Mouse (Mus musculus) heart, adult 18-20 months (tissue): ENCODE data around the gene Slc4a1. TPM values are rescaled to one million over a fixed set of nuclear protein-coding genes. Genes with fewer than 3 reads are reported as not detected.

Source experiments
- DNase-seq, 2 experiments: peaks; one replicate each; pipeline ENCODE4 v3.0.0; 2021 to 2022; ENCODE audit warnings: mixed read lengths in 1 of 2
- total RNA-seq, 2 experiments: library from RNA; stranded (reverse); gene quantifications; 2 replicates each; pipeline ENCODE4 v1.2.3; 2021

Gene Slc4a1
- total RNA-seq, 2 experiments from 2014 or later = 1.4 to 2.3 TPM

DNA sequence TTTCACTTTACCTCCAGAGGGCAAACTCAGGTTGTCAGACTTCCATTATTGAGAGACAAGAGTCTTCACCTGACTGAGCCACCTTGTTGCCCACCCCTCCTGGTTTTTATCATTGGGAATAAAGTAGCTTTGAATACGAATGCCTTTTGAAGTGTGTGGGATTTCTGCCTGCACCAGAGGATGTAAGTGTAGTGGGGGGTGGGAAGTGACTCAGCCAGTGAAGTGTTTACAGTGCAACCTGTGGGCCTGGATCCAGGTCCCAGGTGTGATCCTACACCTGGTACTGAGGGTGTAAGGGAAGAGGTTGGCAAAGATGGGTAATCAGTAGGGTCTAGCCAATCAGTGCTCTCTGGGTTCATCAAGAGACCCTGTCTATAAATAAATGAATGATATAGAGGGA is 42.5 kb downstream of the Slc4a1 start:
- no peak for DNase-seq

DNA sequence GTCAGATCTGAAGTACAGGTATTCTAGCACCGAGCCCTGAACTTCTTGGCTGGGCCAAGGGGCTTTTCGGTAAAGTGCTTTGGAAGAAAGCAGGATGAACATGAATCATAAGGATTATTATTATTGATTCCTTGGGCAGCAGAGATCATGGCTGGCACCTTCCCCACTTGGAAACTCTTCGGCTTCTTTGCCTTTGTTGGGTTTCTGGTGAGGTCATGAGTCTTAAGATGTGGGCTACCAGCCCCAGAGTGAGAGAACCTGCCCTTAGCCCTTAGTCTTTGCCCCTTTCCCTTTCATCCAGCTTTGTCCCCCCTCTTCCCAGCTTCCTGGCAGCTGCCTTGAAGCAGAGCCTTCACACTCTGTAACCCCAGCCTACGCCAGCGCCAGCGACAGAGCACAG is 44.1 kb downstream of the Slc4a1 start:
- DNase-seq = no peak

DNA sequence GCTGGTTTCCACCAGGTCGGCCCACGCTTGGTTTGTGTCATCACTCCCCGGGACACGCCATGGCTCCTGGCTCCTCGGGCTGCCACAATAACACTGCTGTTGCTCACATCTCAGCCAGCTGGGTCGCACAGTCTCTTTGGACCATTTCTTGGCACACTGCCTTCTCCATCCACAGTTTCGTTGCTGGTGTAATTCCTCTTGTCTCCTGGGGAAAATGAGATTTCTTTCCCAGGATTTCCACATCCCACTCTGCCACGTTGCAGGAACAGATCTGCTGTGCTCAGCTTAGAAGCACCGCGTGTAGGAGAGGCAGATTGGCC is 45.4 kb downstream of the Slc4a1 start:
- peak; percentile 88 to 91 for DNase-seq

DNA sequence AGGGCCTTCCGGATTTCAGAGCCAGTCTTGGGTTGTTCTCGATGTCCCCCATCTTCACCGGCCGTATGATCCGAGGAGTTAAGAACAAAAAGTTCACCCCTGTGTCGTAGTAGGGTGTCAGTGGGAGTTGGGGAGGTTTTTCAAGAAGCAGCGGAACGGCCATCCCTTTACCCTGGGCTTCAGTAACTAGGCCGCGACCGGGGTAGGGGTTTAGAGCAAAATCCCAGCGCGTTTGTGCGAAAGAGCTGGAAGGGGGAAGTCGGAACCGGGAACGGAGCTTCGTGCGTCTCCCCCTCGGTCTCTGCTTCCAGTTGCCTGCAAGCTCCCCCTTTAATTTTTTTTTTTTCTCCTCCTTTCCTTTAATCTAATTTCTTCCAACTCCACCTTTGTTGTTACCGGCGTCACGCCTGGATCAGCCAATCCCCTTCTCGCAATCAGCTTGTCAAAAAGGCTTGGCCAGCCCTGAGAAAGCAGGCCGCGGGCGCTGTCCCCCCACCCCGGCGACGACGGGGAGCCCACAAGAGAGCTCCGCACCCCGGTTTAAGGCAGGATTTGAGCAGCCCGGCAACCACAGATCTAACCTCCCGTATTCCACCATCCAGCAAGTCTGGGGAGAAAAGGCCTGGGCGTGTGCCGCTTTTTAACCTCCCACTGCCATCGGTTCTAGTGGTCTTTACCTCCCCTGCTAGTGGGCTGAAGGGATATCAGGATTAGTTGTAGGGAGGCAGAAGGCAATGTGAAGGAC is 45.9 kb downstream of the Slc4a1 start:
- DNase-seq = peak; percentile 92 to 94

DNA sequence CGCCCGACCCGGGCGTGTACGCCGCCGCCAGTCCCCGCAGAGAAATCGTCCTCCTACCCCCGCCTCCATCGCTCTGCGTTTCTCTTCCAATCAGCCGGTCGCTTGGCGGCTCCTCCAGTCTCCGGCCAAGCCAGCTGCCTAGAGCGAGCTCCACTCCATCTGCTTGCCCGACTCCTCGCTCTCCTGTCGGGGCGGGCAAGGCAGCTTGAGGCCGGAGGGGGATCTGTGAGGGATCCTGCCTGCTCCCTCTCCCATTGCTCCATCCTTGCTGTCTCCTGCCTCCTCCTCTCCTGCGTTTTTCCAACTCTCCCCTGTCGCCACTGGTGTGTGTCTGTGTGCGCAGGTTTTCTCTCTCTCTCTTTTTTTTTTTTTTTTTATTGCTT is 46.6 kb downstream of the Slc4a1 start, which contains the start of gene Ubtf:
Gene Ubtf (minus strand): TSS at position 333 of the 383 bp plus-strand sequence.
- peak; percentile 87 to 91 for DNase-seq

DNA sequence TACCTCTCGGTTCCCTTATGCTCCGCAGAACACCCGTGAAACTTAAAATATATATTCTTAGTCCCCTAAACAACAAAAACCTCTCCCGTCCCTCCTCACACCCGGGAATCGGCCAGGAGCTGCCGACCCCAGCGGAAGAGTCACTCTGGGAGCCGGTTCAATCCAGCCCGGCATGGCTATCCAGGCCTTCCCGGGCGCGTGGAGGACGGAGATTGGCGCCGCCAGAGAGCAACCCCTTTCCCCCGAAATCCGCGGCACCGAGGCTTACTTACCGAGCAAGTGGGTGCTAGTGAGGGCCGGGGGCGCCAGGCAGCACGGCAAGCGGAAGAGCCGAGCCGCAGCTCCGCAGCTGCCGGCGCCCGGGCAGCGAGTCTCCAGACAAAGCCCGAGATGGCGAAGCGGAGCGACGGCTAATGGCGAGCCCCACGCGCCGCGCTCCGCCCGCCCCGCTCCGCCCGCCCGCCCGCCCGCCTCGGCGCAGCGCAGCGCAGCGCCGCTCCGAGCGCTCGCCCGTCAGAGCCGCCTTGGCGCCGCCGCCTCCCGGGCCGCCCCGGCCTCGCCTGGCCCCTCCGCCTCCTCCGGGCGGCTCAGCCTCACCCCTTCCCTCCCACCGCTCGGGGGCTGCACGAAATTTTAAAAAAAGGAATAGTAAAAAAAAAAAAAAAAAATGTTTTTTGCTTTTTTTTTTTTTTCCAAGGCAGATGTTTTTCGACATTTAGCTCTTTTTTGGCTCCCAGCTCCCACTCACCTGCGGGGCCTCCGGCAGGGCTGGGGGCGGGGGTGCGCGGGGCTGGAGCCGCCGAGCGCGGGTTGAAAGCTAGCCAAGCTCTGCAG is 47.2 kb downstream of the Slc4a1 start:
- peak in 1 of 2 experiments; percentile 63 for DNase-seq

DNA sequence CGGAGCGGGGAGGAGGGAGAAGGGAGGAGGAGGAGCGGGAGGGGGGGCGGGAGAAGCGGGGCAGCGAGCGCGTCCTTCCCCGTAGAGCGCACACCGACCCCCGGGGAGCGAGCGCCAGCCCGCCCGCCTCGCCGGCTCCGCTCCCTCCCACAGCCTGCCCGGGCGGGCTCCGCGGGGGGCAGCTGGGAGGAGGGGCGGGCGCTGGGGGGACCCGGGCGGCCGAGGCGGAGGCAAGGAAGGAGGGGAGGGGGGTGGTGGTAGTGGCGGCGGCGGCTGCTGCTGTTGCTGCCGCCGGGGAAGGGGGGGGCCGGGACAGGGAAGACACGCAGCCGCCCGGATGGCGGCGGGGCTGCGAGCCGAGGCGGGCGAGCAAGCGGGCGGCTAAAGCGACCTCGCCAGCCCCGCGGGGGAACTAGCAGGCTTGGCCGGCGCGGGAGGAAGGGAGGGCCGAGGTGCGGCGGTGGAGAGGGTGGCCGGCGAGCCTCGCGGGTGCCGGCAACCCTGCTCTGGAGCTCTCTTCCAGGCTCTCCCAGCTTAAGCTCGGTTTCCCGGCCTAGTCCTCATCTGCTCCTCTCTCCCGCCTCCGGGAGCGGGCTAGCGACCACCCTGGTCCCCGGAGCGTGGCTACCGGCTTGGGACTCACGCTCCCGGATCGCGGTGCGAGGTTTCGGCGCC is 48.0 kb downstream of the Slc4a1 start:
- DNase-seq = peak; percentile 80 to 87

DNA sequence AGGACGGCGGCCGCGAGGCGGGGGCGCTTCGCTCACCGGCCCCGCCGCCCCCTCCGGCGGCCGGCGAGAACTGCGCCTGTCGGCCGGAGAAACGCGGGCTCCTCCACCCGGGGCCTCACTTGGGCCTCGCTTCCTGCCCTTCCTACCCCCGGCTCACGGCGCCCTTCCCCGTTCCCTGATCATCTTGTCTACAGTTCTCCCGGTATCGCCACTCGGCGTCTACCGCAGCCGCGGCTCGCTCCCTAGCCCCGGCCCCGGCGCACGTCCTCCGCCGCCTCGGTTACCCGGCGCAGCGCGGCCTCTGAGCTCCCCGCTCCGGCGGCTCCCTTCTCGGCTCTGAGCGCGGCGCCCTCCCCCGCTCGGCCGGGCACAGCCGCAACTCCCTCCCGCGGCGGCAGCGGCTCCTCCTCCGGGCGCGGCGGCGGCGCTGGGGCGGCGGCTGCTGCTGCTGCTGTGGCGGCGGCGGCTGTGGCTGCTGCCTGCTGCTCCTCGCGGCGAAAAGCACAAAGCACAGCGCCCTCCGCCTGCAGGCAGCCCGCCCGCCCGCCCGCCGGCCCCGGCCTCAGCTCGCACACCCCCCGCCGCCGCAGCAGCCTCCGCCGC is 48.6 kb downstream of the Slc4a1 start:
- DNase-seq = peak in 1 of 2 experiments; percentile 67

DNA sequence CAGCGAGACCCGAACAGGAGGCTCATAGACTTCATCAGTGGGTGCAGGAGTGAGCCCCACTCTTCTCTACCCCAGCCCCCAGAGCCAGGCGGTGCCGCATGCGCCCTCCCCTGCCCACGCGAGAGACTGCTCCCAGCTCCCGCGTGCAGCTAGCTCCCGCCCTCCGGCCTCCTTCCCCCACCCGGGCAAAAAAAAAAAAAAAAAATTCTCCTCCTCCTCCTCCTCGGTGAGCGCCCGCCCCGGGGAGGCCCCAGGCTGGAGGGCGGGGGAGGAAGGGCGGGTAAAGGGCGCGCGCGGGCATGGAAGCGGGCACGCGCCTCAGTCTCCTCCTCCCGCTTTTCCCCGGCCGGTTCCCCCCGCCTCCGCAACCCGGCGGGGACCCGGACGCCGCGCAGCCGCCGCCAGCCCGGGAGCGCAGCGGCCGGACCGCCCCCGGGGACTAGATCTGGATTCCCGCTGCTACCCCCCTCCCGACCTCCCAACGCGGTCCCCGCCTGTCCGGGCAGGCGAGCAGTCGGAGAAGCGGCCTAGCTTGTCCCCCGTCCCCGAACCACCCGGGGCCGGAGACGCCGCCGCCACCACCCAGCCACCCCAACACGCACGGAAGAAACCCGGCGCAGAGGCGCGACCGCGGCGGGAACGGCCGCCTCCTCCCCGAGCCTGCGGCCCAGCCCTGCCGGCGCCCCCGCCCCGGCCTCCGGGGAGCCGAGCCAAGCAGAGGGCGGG is 49.3 kb downstream of the Slc4a1 start:
- DNase-seq = peak; percentile 91 to 95

DNA sequence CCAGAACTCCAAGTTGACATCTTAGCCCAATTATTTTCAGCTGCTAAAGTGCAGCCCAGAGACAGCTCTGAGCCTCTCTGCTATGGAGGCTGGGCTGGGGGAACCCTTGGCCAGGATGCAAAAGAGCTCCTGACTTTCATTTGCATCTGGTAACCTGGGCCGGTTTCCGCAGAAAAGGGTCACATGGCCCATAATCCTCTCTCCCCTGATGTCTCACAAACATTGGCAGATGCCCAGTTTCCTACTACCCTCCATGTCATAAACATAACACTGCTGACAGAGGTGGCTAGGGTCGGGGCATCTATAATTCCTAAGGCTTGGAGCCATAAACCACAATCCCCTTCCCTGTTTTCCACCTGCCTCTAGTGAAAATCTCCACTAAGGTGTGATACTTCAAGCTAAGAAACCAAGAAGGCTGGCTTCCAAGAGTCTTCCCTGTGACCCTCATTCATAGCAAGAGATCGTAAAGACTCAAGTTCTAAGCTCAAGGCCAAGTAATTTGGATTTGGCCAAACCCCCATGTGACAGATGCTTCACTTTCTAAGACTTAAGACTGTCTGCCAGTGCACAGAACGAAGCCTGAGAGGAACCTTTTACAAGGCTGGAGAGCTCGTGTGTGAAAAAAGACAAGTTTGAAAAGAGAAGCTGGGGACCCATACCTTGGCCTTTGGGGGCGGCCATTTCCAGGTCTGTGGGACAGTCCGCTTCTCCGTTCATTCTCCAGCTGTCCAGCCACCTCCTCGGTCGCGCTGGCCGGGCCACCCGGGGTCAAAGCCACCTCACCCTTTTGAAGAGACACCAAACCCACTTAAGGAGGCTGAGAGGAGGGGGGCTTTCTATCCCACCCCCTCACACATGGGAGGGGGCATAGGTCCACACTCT is 50.1 kb downstream of the Slc4a1 start:
- DNase-seq = no peak

DNA sequence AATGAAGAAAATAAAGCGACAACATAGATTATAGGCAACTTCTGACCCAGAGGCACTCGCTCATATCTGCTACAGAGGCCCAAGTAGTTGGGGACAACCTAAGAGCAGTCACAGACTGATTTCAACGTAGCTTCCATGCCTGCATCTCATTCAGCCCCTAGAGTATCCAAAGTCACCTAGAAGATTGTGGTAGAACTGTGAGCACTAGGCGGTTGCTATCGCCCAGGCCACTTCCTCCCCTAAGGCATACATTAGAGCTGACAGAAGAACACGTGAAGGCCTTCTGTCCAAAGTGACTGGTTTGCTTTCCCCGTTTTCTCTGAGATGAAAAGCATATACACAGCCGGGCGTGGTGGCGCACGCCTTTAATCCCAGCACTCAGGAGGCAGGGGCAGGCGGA is 51.7 kb downstream of the Slc4a1 start:
- DNase-seq = no peak

DNA sequence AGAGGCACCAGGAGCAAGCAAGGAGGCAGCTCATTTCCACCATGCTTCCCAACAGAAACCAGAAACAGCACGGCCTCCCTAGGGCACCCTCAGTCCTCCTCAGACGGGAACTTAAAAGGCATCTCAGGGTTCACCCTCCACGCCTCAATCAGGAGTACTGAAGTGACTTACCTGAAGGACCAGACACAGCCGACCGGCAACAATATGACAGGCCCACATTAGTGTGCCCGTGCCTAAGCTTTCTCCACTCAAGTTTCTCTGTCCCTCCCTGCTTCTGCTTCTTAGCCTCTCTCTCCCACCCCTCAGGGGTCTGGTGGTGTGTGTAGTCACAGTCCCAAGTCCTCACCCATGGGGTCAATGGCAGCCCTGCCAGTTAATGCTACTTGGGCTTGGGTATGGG is 53.4 kb downstream of the Slc4a1 start:
- no peak for DNase-seq

DNA sequence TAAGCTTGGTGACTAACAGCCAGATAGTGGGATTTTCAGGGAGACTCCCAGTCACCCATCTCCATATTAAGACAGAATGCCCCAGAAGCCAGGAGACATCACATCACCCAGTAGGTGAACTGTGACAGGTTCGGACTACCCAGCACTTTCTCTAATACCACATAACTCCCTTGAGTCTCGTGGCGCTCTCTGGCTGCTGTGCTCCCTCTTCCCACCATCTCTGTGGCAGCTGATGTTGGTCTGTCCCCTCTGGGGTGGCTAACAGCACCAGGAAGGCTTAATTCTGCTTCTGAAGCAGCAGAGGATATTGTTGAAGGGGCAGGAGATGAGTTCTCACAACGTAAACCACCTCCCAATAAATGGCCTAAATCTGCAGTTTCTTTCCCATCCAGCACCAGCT is 54.0 kb downstream of the Slc4a1 start:
- no peak for DNase-seq

DNA sequence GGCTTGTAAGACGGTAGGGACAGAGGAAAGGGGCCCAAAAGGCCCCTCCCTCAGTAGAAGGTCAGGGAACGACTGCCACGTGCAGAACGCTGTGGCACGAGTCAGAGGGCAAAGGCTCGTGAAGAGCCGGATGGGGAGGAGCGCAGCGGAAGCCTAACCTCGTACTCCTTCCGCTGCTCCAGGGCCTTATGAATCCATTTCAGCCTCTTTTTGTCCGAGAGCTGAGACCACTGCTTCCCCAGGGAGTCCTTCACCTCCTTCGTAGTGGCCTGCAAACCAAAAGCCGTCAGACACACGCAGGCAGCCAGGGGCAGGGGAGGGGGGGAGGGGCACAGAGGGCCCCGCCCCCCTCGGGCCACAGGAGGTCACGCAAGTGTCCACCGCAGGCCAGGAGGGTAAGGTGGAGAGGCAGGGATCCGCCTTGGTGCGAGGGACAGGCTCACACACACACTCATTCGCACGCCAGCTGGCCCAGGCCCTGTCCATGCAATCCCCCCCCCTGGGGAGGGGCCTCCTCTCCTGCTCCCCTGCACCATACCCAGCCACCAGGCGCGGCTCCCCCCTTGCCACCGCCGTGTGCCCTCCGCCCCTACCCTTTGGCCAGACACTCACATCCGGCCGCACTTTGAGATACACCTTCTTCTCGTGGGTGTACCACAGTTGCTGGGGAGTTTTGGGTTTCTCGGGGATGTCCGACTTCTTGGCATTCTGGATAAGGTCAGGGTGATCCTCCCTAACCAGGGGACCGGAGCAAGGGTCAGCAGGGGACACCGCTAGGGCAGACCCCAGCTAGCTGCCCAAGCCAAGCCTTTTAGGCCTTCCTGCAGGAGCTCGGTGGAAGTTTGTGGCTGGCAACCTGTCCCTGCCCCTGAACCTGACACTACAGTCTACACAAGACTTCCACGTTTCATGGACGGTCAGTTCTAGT is 55.0 kb downstream of the Slc4a1 start:
- no peak for DNase-seq

DNA sequence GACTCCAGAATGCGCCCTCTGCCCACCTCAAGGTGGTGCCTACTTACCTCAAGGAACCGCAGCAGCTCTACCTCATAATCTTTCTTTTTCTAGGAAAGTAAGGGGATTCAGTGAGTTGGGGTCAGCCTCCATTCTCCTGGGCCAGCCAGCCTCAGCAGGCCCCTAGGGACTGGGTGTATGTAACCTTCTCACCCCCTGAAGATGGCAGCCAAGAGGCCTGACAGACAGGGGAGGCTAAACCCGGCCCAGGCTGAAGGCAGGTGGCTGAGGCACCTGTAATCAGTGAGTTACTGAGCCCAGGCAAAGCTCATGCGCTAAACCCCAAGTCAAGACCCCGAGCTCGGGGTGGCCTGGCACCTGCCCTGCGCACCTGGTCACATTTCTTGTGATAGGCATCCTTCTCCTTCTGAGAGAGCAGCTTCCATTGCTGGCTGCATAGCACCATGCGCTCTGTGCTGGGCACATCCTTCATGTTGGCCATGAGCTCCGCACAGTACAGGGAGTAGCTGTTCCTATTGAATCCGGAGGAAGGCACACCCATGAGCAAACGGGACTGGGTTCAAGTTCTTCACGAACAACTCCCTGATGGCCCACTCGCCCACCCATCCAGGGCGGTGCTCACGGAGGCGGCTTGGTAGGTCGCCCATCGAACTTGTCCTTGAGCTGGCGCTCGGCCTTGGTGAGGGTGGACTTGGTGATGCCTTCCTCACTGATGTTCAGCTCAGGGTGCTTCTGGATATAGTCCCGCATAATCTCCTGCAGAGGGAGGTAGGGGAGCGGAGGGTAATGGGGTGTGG is 56.0 kb downstream of the Slc4a1 start:
- no peak for DNase-seq

DNA sequence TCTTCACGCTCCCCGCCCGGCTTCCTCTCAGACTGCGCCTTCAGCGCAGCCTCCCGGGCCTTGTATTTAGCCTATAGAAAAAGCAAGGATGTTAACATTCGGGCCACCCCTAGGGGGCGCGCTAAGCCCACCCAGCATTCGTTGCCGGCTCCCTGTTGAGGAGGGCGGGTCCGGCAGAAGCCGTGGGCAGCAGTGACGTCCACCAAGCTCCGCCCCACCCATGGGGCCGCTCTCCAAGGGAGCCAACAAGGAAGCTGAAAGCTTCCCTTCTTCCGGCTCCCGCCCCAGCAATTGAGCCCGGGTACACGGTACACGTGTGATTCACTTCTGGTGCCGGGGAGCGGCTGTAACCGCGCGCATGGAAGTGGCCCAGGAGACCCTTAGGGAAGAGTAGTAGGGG is 57.0 kb downstream of the Slc4a1 start:
- DNase-seq = peak; percentile 96 to 98

DNA sequence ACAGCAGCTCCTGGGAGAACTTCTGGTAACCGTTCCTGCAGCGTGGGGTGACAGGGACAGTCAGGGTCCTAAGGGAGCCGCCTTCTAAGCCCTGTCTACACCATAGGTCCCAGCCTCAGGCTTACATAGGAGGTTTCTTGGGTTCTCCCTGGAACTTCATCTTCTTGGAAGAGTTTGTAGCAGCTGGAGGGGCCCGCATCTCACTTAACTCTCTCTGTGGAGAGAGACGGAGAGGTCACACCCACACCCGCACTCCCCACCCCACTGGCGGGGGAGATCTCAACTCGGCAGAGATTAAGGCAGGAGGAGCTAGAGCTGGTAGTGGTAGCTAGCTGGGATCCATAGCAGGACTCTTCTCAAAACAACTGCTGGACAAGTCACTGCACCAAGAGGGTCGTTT is 57.9 kb downstream of the Slc4a1 start:
- no peak for DNase-seq

DNA sequence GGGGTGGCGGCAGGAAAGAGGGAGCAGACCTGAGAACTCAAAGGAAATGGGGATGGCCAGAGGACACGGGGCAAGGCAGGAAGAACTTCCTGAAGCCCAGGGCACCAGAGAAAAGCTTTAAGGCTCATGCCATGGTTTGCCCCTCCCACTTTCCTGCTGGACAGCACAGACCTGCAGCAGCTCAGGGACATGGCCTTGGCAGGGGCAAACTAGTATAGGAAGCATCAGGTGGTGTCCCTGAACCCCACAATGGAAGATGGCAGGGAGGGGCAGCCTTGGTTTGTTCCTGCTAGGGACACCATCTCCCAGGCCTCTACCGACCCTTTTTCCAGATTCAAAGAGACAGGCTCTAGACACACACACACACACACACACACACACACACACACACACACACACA is 60.6 kb downstream of the Slc4a1 start:
- no peak for DNase-seq

DNA sequence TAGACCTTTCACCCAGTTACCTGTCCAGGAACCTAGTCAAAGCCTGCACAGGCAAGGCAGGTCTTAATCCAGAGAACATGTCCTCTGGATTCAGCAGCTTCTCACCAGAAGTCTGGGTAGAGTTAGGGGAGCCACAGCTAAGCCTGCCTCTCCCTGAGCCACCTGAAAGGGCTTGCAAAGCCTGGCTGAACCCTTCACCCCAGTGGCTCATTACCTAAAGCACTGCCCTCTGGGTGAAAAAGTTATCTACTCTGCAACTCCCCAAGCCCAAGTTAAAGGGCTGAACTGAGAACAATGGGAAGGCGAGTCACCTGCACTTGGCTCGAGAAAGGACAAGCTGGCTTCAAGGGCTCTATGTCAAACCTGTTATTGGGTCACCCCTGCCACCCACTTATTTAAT is 61.9 kb downstream of the Slc4a1 start:
- no peak for DNase-seq
